Comparison of ENCODE assay signal across 8 mouse cellular contexts in genomic region chr15:102746488-102747285, GRCm38 (mm10). TPM values are rescaled to one million over a fixed set of nuclear protein-coding genes. Genes with fewer than 3 reads are reported as not detected.
A peak's percentile ranks its signal among the peaks of the same experiment; 100 is the strongest.
DNase-seq lines count a peak whose midpoint lies in the region; ATAC-seq lines count a peak whose summit lies in the region.

No protein-coding gene starts in this region.

- WGBS in intestine, embryonic 15.5 days = under 1% methylated on average over 75 of the region's 75 CpGs
- under 1% methylated on average over 75 of the region's 75 CpGs for WGBS in limb, embryonic 15.5 days

- peak overlapping the region; percentile 93 for H3K4me2 ChIP-seq in intestine, embryonic 15.5 days (replicated peaks)
- peak overlapping the region; percentile 93 for H3K4me2 ChIP-seq in limb, embryonic 15.5 days

- DNase-seq in urinary bladder, postnatal 25 days (ENCODE audit: low spot score) = peak; percentile 24
- DNase-seq in urinary bladder, adult 18-20 months (ENCODE audit: low spot score in 2 of 2) = no peak
- peak; percentile 87 to 89 for DNase-seq in cerebellum, postnatal 25 days
- DNase-seq in gastrocnemius, postnatal 14 days = peak; percentile 61
- peak; percentile 85 for DNase-seq in ovary, adult 18-20 months (ENCODE audit: low spot score)
- no peak for DNase-seq in thymus, postnatal 0 days (ENCODE audit: low spot score)

- peak overlapping the region; percentile 47 for H3K4me3 ChIP-seq in intestine, embryonic 15.5 days (replicated peaks)
- peak overlapping the region; percentile 60 for H3K4me3 ChIP-seq in limb, embryonic 15.5 days

- intact Hi-C loops in gastrocnemius, postnatal 14 days (cut with DNase I; ENCODE audit: low total_unique reads) = no loop called here

- no peak overlapping the region for H3K27ac ChIP-seq in intestine, embryonic 15.5 days
- H3K27ac ChIP-seq in limb, embryonic 15.5 days = 0 out of 2 replicates have a peak overlapping the region, but pooled peaks have one; percentile 7

- H3K36me3 ChIP-seq in intestine, embryonic 15.5 days = no peaks in the 10 kb centered on the region
- H3K36me3 ChIP-seq in limb, embryonic 15.5 days = no peaks in the 10 kb centered on the region

- no peaks in the 10 kb centered on the region for H3K9me3 ChIP-seq in intestine, embryonic 15.5 days
- H3K9me3 ChIP-seq in limb, embryonic 15.5 days = no peaks in the 10 kb centered on the region

- peak overlapping the region; percentile 40 for H3K9ac ChIP-seq in intestine, embryonic 15.5 days
- peak overlapping the region; percentile 52 for H3K9ac ChIP-seq in limb, embryonic 15.5 days

- peaks cover 12% of the 10 kb centered on the region for H3K4me1 ChIP-seq in intestine, embryonic 15.5 days (replicated peaks)
- H3K4me1 ChIP-seq in limb, embryonic 15.5 days = peaks cover 28% of the 10 kb centered on the region

- 0 out of 2 replicates have a peak, but pooled peaks have one; percentile 40 for ATAC-seq in intestine, embryonic 15.5 days
- ATAC-seq in limb, embryonic 15.5 days (ENCODE audit: insufficient number of reproducible peaks, low FRiP score, low TSS enrichment, low read depth) = no peak

- H3K27me3 ChIP-seq in intestine, embryonic 15.5 days (replicated peaks) = peaks cover 82% of the 10 kb centered on the region
- peaks cover 57% of the 10 kb centered on the region for H3K27me3 ChIP-seq in limb, embryonic 15.5 days

RNA-seq across cellular contexts. Expression of gene Calcoco1, which starts 24.7 kb away (rescaled TPM):
- total RNA-seq in gastrocnemius, postnatal 14 days (2021) = 10 to 100 TPM; 44.1 to 56.5 TPM
- 27.7 and 28.5 TPM in 2 replicates for polyA plus RNA-seq in intestine, embryonic 15.5 days (2015; fragmentation: Nextera tagmentation; extraction: Ambion mirVana)
- polyA plus RNA-seq in limb, embryonic 15.5 days (2015; fragmentation: Nextera tagmentation; extraction: Ambion mirVana) = 59.1 and 69.6 TPM in 2 replicates
- 55.9 and 58.4 TPM in 2 replicates for polyA plus RNA-seq in thymus, postnatal 0 days (2015; fragmentation: Nextera tagmentation; extraction: Ambion mirVana)

Comparison
In these comparisons a context has a peak if more than half of its experiments do, and no peak if none do; other contexts are left out.
1. DNase-seq: peak in urinary bladder, postnatal 25 days (single experiment), cerebellum, postnatal 25 days (2 of 2), gastrocnemius, postnatal 14 days (single experiment) and ovary, adult 18-20 months (single experiment); none in urinary bladder, adult 18-20 months (0 of 2) and thymus, postnatal 0 days (single experiment).